In the genomic region with DNA sequence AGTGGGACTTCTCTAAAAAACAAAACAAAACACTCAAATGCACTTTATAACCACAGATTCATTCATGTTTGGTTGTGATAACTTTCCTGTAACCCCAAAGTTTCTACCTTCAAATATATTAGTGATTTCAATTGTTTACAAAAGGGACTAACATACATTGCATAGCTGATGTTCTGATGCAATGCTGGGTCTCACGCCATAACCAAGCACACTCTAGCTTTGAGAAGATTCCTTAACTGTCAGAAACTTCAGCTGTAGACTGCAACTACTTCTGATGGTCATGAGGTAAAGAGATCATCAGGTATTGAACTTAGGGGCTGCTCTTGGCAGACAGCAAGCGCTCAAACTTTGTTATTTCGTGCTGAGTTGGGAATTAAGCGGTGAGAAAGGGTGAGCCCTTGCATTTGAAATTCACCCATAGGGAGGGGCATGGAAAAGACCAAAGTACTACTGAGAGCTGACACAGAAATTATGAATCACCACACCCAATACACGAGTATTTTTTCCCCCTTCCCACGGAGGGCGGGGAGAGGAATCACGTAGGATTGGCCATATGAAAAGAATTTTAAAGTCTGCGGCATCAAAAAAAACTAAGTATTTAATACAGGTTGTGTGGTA, we compare ENCODE assay signal across 7 mouse cellular contexts. TPM values are rescaled to one million over a fixed set of nuclear protein-coding genes. Genes with fewer than 3 reads are reported as not detected.
A peak's percentile ranks its signal among the peaks of the same experiment; 100 is the strongest.
DNase-seq lines count a peak whose midpoint lies in the region; ATAC-seq and TF ChIP-seq lines count a peak whose summit lies in the region.

No protein-coding gene starts in this region.

- H3K27ac ChIP-seq in lung, embryonic 16.5 days (ENCODE audit: low read length): no peak overlapping the region
- H3K27ac ChIP-seq in embryonic facial prominence, embryonic 15.5 days (replicated peaks): peak overlapping the region; percentile 89
- no peak overlapping the region for H3K27ac ChIP-seq in limb, embryonic 14.5 days (replicated peaks; ENCODE audit: low read depth, low read length)
- H3K27ac ChIP-seq in stomach, postnatal 0 days (replicated peaks): peak overlapping the region; percentile 88

- peaks cover 15% of the 10 kb centered on the region for H3K4me1 ChIP-seq in lung, embryonic 16.5 days (replicated peaks; ENCODE audit: control insufficient read depth, insufficient read depth, low read length)
- peaks cover 11% of the 10 kb centered on the region for H3K4me1 ChIP-seq in embryonic facial prominence, embryonic 15.5 days
- peaks cover 9% of the 10 kb centered on the region for H3K4me1 ChIP-seq in limb, embryonic 14.5 days (ENCODE audit: control insufficient read depth, insufficient read depth, low read length)
- H3K4me1 ChIP-seq in stomach, postnatal 0 days (replicated peaks; ENCODE audit: control insufficient read depth, insufficient read depth): no peaks in the 10 kb centered on the region

- ATAC-seq in lung, embryonic 16.5 days (ENCODE audit: low read depth): no peak
- no peak for ATAC-seq in embryonic facial prominence, embryonic 15.5 days (ENCODE audit: insufficient number of reproducible peaks, low FRiP score, low TSS enrichment, low read depth)
- ATAC-seq in limb, embryonic 14.5 days (ENCODE audit: low FRiP score, low read depth): no peak
- ATAC-seq in stomach, postnatal 0 days (ENCODE audit: low FRiP score, low TSS enrichment): no peak
- ATAC-seq in megakaryocyte-erythroid progenitor cell, adult 5-6 weeks (replicated peaks; ENCODE audit: low FRiP score, low TSS enrichment, poor library complexity, severe bottlenecking): no peak

- H3K4me2 ChIP-seq in lung, embryonic 16.5 days (ENCODE audit: low read depth, low read length): peak overlapping the region; percentile 78
- peak overlapping the region; percentile 59 for H3K4me2 ChIP-seq in embryonic facial prominence, embryonic 15.5 days (replicated peaks)
- peak overlapping the region; percentile 57 for H3K4me2 ChIP-seq in limb, embryonic 14.5 days (replicated peaks; ENCODE audit: low read depth, low read length, severe bottlenecking)
- peak overlapping the region; percentile 82 for H3K4me2 ChIP-seq in stomach, postnatal 0 days (replicated peaks; ENCODE audit: low read depth)

- peak overlapping the region; percentile 95 for H3K9ac ChIP-seq in lung, embryonic 16.5 days (ENCODE audit: low read length)
- H3K9ac ChIP-seq in embryonic facial prominence, embryonic 15.5 days: peak overlapping the region; percentile 96; the same call in 1 of the 2 replicates
- peak overlapping the region; percentile 97 for H3K9ac ChIP-seq in limb, embryonic 14.5 days (ENCODE audit: low read depth, low read length, severe bottlenecking)
- peak overlapping the region; percentile 90 for H3K9ac ChIP-seq in stomach, postnatal 0 days (ENCODE audit: low read length)

- no peak for TF ChIP-seq EP300 in stomach, postnatal 0 days (optimal IDR thresholded peaks at IDR 0.05)

- no peak for TF ChIP-seq POLR2A in limb, embryonic 14.5 days (IDR thresholded peaks at IDR 0.05; ENCODE audit: borderline replicate concordance, extremely low read depth, insufficient read depth, insufficient read length)

- DNase-seq in lung, postnatal 4 days: no peak
- DNase-seq in limb, embryonic 14.5 days (ENCODE audit: low spot score): peak; percentile 12
- peak; percentile 38 for DNase-seq in stomach, postnatal 0 days (ENCODE audit: low spot score)
- DNase-seq in gastrocnemius, adult 18-20 months (ENCODE audit: low spot score): no peak

- 7% methylated on average over 9 of the region's 9 CpGs for WGBS in lung, embryonic 16.5 days
- WGBS in embryonic facial prominence, embryonic 15.5 days: 9% methylated on average over 9 of the region's 9 CpGs
- WGBS in limb, embryonic 14.5 days: 10% methylated on average over 9 of the region's 9 CpGs
- 8% methylated on average over 9 of the region's 9 CpGs for WGBS in stomach, postnatal 0 days

- H3K4me3 ChIP-seq in lung, embryonic 16.5 days (ENCODE audit: low read length): peak overlapping the region; percentile 69
- peak overlapping the region; percentile 80 for H3K4me3 ChIP-seq in embryonic facial prominence, embryonic 15.5 days (replicated peaks)
- H3K4me3 ChIP-seq in limb, embryonic 14.5 days (replicated peaks; ENCODE audit: low read length): peak overlapping the region; percentile 85
- peak overlapping the region; percentile 84 for H3K4me3 ChIP-seq in stomach, postnatal 0 days (ENCODE audit: low read depth, low read length)

- H3K27me3 ChIP-seq in lung, embryonic 16.5 days (ENCODE audit: control insufficient read depth, insufficient read depth, low read depth, low read length): no peaks in the 10 kb centered on the region
- no peaks in the 10 kb centered on the region for H3K27me3 ChIP-seq in embryonic facial prominence, embryonic 15.5 days
- no peaks in the 10 kb centered on the region for H3K27me3 ChIP-seq in limb, embryonic 14.5 days (ENCODE audit: control insufficient read depth, insufficient read depth, low read length)
- H3K27me3 ChIP-seq in stomach, postnatal 0 days (ENCODE audit: control insufficient read depth, insufficient read depth, low read length): no peaks in the 10 kb centered on the region

- H3K36me3 ChIP-seq in lung, embryonic 16.5 days (ENCODE audit: control insufficient read depth, insufficient read depth, low read length): no peaks in the 10 kb centered on the region
- 0 out of 2 replicates have a peak, but pooled peaks cover 3% of the 10 kb centered on the region for H3K36me3 ChIP-seq in embryonic facial prominence, embryonic 15.5 days
- peaks cover 8% of the 10 kb centered on the region; the same call in 1 of the 2 replicates for H3K36me3 ChIP-seq in limb, embryonic 14.5 days (ENCODE audit: control insufficient read depth, insufficient read depth, low read length)
- H3K36me3 ChIP-seq in stomach, postnatal 0 days (ENCODE audit: control insufficient read depth, insufficient read depth, low read length): no peaks in the 10 kb centered on the region

- no peaks in the 10 kb centered on the region for H3K9me3 ChIP-seq in lung, embryonic 16.5 days (ENCODE audit: control insufficient read depth, low read length)
- H3K9me3 ChIP-seq in embryonic facial prominence, embryonic 15.5 days (replicated peaks): no peaks in the 10 kb centered on the region
- H3K9me3 ChIP-seq in limb, embryonic 14.5 days (ENCODE audit: control insufficient read depth, low read length): no peaks in the 10 kb centered on the region
- no peaks in the 10 kb centered on the region for H3K9me3 ChIP-seq in stomach, postnatal 0 days (ENCODE audit: control insufficient read depth, low read length)

- no peak for TF ChIP-seq CTCF in stomach, postnatal 0 days (IDR thresholded peaks at IDR 0.05; ENCODE audit: low read depth)

RNA-seq across cellular contexts. Expression of a gene that starts 1.1 kb away (rescaled TPM):
- 70.9 and 76.0 TPM in 2 replicates for polyA plus RNA-seq in lung, embryonic 16.5 days (2015; fragmentation: Nextera tagmentation; extraction: Ambion mirVana)
- 76.9 and 77.0 TPM in 2 replicates for polyA plus RNA-seq in embryonic facial prominence, embryonic 15.5 days (2015; fragmentation: Nextera tagmentation; extraction: Ambion mirVana)
- polyA plus RNA-seq in limb, embryonic 14.5 days (2012; rRNA removed): 70.4 and 81.1 TPM in 2 replicates
- 76.2 and 77.6 TPM in 2 replicates for polyA plus RNA-seq in limb, embryonic 14.5 days (2014; fragmentation: Nextera tagmentation; extraction: Ambion mirVana)
- 33.3 and 33.7 TPM in 2 replicates for polyA plus RNA-seq in stomach, postnatal 0 days (2015; fragmentation: Nextera tagmentation; extraction: Ambion mirVana)
- 10 to 100 TPM; 30.3 to 39.0 TPM for total RNA-seq in gastrocnemius, adult 18-20 months (2021)
- 49.9 and 61.9 TPM in 2 replicates for total RNA-seq in megakaryocyte-erythroid progenitor cell, adult 5-6 weeks (2014; fragmentation: Nextera tagmentation)
- total RNA-seq in megakaryocyte-erythroid progenitor cell, adult 5-6 weeks (2017): 66.3 and 104 TPM in 2 replicates

RNA-seq across cellular contexts. Expression of a gene that starts 6.1 kb away (rescaled TPM):
- 68.2 and 72.8 TPM in 2 replicates for polyA plus RNA-seq in lung, embryonic 16.5 days (2015; fragmentation: Nextera tagmentation; extraction: Ambion mirVana)
- polyA plus RNA-seq in embryonic facial prominence, embryonic 15.5 days (2015; fragmentation: Nextera tagmentation; extraction: Ambion mirVana): 114 and 123 TPM in 2 replicates
- 79.8 and 81.3 TPM in 2 replicates for polyA plus RNA-seq in limb, embryonic 14.5 days (2012; rRNA removed)
- 48.6 and 49.1 TPM in 2 replicates for polyA plus RNA-seq in limb, embryonic 14.5 days (2014; fragmentation: Nextera tagmentation; extraction: Ambion mirVana)
- 69.0 and 71.2 TPM in 2 replicates for polyA plus RNA-seq in stomach, postnatal 0 days (2015; fragmentation: Nextera tagmentation; extraction: Ambion mirVana)
- total RNA-seq in gastrocnemius, adult 18-20 months (2021): 100 to 1,000 TPM; 130 to 155 TPM
- 36.5 and 40.7 TPM in 2 replicates for total RNA-seq in megakaryocyte-erythroid progenitor cell, adult 5-6 weeks (2014; fragmentation: Nextera tagmentation)
- total RNA-seq in megakaryocyte-erythroid progenitor cell, adult 5-6 weeks (2017): 47.9 and 53.0 TPM in 2 replicates

RNA-seq across cellular contexts. Expression of a gene that starts 25.4 kb away (rescaled TPM):
- polyA plus RNA-seq in lung, embryonic 16.5 days (2015; fragmentation: Nextera tagmentation; extraction: Ambion mirVana): 30.8 and 36.9 TPM in 2 replicates
- polyA plus RNA-seq in embryonic facial prominence, embryonic 15.5 days (2015; fragmentation: Nextera tagmentation; extraction: Ambion mirVana): 36.8 and 39.0 TPM in 2 replicates
- 3.8 and 6.2 TPM in 2 replicates for polyA plus RNA-seq in limb, embryonic 14.5 days (2012; rRNA removed)
- polyA plus RNA-seq in limb, embryonic 14.5 days (2014; fragmentation: Nextera tagmentation; extraction: Ambion mirVana): 34.8 and 35.3 TPM in 2 replicates
- 27.4 and 34.3 TPM in 2 replicates for polyA plus RNA-seq in stomach, postnatal 0 days (2015; fragmentation: Nextera tagmentation; extraction: Ambion mirVana)
- total RNA-seq in gastrocnemius, adult 18-20 months (2021): 10 to 100 TPM; 54.6 to 55.4 TPM
- 19.1 and 29.5 TPM in 2 replicates for total RNA-seq in megakaryocyte-erythroid progenitor cell, adult 5-6 weeks (2014; fragmentation: Nextera tagmentation)
- 85.9 and 109 TPM in 2 replicates for total RNA-seq in megakaryocyte-erythroid progenitor cell, adult 5-6 weeks (2017)

RNA-seq across cellular contexts. Expression of a gene that starts 48.2 kb away (rescaled TPM):
- 0.69 and 1.3 TPM in 2 replicates for polyA plus RNA-seq in lung, embryonic 16.5 days (2015; fragmentation: Nextera tagmentation; extraction: Ambion mirVana)
- polyA plus RNA-seq in embryonic facial prominence, embryonic 15.5 days (2015; fragmentation: Nextera tagmentation; extraction: Ambion mirVana): 10.6 and 14.4 TPM in 2 replicates
- polyA plus RNA-seq in limb, embryonic 14.5 days (2012; rRNA removed): 6.6 and 11.9 TPM in 2 replicates
- polyA plus RNA-seq in limb, embryonic 14.5 days (2014; fragmentation: Nextera tagmentation; extraction: Ambion mirVana): 9.4 and 12.2 TPM in 2 replicates
- polyA plus RNA-seq in stomach, postnatal 0 days (2015; fragmentation: Nextera tagmentation; extraction: Ambion mirVana): 0.16 and 0.27 TPM in 2 replicates
- 100 to 1,000 TPM; 104 to 131 TPM for total RNA-seq in gastrocnemius, adult 18-20 months (2021)
- not detected in 2 replicates for total RNA-seq in megakaryocyte-erythroid progenitor cell, adult 5-6 weeks (2014; fragmentation: Nextera tagmentation)
- not detected in 2 replicates for total RNA-seq in megakaryocyte-erythroid progenitor cell, adult 5-6 weeks (2017)

RNA-seq across cellular contexts. Expression of a gene that starts 55.4 kb away (rescaled TPM):
- polyA plus RNA-seq in lung, embryonic 16.5 days (2015; fragmentation: Nextera tagmentation; extraction: Ambion mirVana): 25.8 and 27.8 TPM in 2 replicates
- 14.6 and 15.4 TPM in 2 replicates for polyA plus RNA-seq in embryonic facial prominence, embryonic 15.5 days (2015; fragmentation: Nextera tagmentation; extraction: Ambion mirVana)
- polyA plus RNA-seq in limb, embryonic 14.5 days (2012; rRNA removed): 15.4 and 16.7 TPM in 2 replicates
- polyA plus RNA-seq in limb, embryonic 14.5 days (2014; fragmentation: Nextera tagmentation; extraction: Ambion mirVana): 9.5 and 10.8 TPM in 2 replicates
- 5.0 and 5.1 TPM in 2 replicates for polyA plus RNA-seq in stomach, postnatal 0 days (2015; fragmentation: Nextera tagmentation; extraction: Ambion mirVana)
- total RNA-seq in gastrocnemius, adult 18-20 months (2021): 1 to 10 TPM; 4.4 to 9.2 TPM
- total RNA-seq in megakaryocyte-erythroid progenitor cell, adult 5-6 weeks (2014; fragmentation: Nextera tagmentation): 2.5 and 4.5 TPM in 2 replicates
- 8.3 and 9.9 TPM in 2 replicates for total RNA-seq in megakaryocyte-erythroid progenitor cell, adult 5-6 weeks (2017)

Comparison
In these comparisons a context has a peak if more than half of its experiments do, and no peak if none do; other contexts are left out.
1. H3K27ac ChIP-seq: peak in embryonic facial prominence, embryonic 15.5 days (single experiment) and stomach, postnatal 0 days (single experiment); none in lung, embryonic 16.5 days (single experiment) and limb, embryonic 14.5 days (single experiment).
2. DNase-seq: peak in limb, embryonic 14.5 days (single experiment) and stomach, postnatal 0 days (single experiment); none in lung, postnatal 4 days (0 of 2) and gastrocnemius, adult 18-20 months (single experiment).
3. Peak in every context shown above with its lines, with median percentiles within 50 percentile points of each other: H3K4me2 ChIP-seq, H3K4me3 ChIP-seq and H3K9ac ChIP-seq.